Mouse (Mus musculus) neutrophil, adult 5-6 weeks (primary cell): ENCODE data around the gene Rcc2. TPM values are rescaled to one million over a fixed set of nuclear protein-coding genes. Genes with fewer than 3 reads are reported as not detected.
A peak's percentile ranks its signal among the peaks of the same experiment; 100 is the strongest.

Experiments
- ATAC-seq: fragments of 151-379, 151-347 bp; 2 replicates; pipeline ENCODE4 v1.8.0; 2017; ENCODE audit warnings: mild to moderate bottlenecking, moderate TSS enrichment; ENCODE audit not compliant: insufficient number of reproducible peaks, poor library complexity, low FRiP score, severe bottlenecking; ENCODE audit errors: extremely low read depth
- total RNA-seq: library from RNA; stranded (forward); fragments of 200-1000 nt; gene quantifications from 2 replicates; pipeline ENCODE4 v1.2.3, GENCODE M21; 2017

Rcc2 gene
- total RNA-seq, result 59.2 and 63.5 TPM in 2 replicates

- ATAC-seq, result no peak
Observed at GRCm38 (mm10) chr4:140700269-140701018, at the start of gene Rcc2. Gene Rcc2, plus strand, starts transcription at chr4:140700541.

- no peak for ATAC-seq
Observed at GRCm38 (mm10) chr4:140653835-140654583, 46.3 kb upstream of the Rcc2 start.

- no peak for ATAC-seq
Observed at GRCm38 (mm10) chr4:140654798-140655197, 45.5 kb upstream of the Rcc2 start.

- ATAC-seq, result no peak
Observed at GRCm38 (mm10) chr4:140656529-140656928, 43.8 kb upstream of the Rcc2 start.

DNA sequence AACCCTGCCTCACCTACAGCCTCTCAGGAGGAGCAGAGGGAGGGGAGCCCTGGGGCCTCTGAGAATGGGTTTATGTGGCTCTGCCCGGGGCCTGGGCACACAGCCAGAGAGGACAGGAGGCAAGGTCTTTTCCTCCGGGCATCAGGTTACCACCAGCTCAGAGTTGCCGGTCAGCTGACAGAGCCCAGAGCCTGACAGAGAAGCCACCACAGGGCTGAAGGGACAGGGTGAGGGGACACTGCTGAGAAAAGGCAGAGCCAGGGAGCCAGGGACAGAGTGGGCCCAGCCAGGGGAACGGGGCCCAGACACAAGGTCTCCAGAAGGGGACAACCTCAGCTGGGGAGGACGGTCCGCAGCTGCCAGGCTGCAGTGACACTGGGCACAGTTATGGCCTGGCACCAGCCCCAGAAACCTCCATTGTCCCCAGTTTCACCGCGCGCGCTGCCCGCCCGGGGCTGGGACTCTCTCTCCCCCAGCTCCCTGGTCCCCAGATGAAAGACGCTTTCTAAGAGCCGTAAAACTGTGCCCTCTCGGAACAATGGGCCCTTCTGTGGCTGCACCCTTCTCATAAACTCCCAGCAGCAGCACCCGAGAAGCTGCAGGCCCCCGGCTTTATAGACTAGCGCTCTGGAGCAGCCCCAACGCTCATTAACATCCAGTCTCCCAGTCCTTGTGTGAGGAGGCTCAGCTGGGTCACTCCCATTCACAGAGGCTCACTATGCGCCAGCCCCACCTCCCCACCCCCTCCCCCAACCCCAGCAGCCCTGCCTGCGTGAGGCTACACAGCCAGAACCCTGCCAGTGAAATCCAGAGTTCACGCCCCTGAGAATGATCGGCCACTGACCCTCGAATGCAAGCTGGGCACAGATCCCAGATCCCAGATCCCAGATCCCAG lies 42.4 kb upstream of the Rcc2 start:
- no peak for ATAC-seq

DNA sequence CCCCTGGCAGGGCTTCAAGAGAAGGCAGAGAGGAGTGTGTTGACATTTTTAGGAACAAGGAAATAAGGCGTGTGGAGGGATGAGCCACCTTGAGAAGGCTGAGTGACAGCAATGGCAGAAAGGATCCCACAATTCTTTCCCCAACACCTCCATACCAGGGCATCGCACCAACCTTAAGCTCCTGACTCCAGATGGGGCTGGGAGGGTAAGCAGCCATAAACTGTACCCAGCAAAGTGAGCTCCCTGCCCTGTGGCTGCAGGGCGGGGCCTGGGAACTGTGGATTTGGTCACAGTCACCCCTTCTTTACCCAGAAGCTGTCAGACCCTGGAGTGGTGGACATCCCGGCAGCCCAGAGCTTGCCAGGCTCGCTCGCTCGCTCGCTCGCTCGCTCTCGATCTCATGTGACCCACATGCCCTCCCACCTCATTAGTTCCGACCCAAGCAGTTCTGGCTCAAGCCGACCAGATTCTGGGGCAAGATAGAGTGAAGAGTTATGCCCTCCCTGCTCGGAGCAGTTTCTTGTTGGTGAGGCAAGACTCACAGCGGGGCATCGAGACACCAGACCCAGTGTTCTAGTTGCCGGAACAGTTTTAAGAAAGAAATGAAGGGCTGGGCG lies 38.8 kb upstream of the Rcc2 start:
- ATAC-seq, result no peak

DNA sequence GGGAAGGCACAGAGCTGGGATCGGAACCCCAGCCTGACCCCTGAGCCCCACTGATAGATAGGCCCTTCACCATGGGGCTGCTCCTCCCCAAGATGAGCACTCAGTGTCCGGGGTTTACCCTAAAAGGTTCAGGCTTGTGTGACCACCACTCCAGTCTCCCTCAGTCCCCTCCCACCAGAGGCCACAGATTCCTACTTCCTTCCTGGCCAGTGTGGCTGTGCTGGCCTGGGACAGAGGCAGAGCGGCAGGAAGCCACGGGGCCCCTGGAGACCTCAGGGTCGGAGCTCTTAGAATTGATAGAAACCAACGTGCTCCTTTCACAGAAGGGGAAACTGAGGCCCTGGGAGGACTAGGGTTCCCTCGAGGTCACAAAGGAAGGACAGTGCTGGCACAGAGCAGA lies 37.9 kb upstream of the Rcc2 start:
- no peak for ATAC-seq

GRCm38 (mm10) chr4:140662882-140663585 lies 37.3 kb upstream of the Rcc2 start:
- no peak for ATAC-seq

DNA sequence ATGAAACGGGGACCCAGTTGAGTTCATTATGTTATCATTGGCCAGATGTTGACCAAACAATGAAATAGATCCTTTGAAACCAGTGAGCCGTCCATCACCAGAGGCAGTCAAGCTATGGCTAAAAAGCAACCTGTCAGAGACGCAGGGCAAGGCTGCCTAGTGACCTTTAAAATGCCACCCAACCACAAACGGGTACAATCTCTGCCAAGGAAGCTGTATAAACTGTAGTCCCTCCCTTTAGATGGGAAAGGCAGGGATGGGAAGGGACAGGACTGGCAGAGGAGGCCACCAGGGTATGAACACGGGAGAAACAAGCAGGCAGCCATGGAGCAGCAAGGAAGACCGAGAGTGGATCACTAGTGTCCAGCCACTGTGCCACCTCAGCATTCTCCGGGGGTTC lies 35.3 kb upstream of the Rcc2 start:
- ATAC-seq, result no peak

DNA sequence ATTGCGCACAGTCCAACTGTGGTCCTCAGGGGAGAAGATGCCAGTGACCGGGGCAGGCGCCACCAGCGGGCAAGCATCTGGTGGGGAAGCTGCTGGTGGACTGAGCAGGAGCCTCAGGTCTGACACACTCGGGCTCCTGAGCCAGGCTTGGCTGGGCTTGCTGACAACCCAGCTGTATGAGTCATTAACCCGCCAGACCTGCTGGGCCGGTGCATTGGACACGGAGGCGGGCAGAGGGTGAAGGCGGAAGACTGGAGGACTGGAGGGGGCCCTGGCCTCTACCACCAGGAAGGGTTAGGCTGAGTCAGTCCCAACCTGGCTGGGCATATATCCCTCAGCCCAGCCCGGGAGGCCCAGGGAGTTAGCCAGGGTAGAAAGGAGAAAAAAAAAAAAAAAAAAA lies 34.6 kb upstream of the Rcc2 start, which contains the start of gene Arhgef10l:
Arhgef10l (minus strand) TSS at position 253 of the 400 bp plus-strand sequence.
- no peak for ATAC-seq

- ATAC-seq, result no peak
Observed at GRCm38 (mm10) chr4:140667802-140668201, 32.5 kb upstream of the Rcc2 start.

DNA sequence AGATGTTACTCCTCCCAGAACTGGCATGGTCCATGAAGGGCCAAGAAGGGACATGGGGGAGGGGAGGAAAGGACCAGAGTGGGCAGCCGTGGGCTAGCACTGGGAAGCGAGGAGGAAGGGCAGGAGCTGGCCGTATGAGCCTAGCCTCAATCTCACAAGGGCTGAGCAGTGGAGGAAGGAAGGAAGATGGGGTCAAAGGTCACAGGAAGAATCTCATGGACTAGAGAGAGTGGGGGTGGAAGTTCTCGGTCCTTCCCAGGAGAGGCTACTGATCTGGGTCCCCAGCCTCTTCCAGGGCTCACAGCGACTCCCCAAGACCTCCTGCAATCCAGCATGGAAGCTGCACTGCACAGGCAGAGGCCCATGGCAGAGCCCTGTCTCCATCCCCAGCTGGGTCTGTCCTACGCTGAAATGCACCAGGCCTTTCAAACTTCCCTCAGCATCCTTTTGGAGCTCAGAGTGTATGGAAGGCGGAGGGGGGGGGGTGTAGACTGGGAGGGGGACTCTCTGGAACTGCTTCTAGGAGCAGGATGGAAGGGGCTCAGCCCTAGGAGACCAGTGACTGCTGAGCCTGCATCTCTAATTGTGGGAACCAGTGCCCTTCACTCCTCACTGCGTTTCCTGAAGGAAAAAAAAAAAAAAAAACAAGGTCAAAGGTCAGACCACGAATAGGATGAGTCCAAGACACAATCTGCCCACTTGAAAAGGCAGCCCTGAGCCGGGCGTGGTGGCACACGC lies 26.6 kb upstream of the Rcc2 start:
- ATAC-seq, result no peak

DNA sequence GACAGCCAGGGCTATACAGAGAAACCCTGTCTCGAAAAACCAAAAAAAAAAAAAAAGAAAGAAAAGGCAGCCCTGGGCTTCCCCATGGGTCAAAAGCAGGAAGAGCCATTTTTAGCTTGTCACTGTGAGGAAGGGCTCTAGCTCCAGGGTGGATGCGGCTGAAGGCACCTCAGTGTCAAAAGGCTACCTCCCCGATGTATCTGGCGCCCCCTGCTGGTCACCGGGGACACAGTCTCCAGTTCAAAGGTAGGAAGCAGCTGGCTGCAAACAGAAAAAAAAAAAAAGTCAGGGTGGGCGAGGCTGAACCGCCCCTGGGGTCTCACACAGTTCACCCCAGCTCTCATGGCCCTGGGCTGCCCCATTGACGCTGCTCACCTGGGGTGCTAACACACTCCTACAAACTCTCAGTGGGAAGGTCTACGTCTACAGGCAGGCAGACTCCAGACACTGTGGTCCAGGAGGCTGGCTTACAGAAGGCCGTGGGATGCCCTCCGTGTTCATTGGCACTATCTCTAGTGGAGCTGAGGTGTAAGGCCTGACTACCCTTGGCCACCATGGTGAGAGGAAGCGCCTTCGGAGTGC lies 25.9 kb upstream of the Rcc2 start:
- ATAC-seq, result peak; percentile 76

DNA sequence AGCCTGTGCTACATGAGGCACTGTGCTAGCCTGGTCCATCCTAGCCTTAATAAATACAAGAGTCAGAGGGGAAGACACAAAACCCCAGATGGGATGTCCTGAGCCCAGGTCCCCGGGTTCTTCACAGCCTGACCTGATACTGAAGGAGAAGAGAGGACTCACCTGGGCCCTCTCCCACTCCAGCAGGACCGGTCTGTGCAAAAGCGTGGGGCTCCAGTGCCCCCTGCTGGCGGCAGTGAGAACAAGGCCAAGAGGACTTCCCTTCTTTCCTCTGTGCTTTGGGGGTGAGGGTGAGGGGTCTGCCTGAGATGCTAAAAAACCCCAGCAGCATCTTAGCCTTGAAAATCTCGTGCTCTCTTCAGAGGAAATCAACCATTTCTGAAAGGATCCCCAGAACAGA lies 21.3 kb upstream of the Rcc2 start:
- no peak for ATAC-seq

DNA sequence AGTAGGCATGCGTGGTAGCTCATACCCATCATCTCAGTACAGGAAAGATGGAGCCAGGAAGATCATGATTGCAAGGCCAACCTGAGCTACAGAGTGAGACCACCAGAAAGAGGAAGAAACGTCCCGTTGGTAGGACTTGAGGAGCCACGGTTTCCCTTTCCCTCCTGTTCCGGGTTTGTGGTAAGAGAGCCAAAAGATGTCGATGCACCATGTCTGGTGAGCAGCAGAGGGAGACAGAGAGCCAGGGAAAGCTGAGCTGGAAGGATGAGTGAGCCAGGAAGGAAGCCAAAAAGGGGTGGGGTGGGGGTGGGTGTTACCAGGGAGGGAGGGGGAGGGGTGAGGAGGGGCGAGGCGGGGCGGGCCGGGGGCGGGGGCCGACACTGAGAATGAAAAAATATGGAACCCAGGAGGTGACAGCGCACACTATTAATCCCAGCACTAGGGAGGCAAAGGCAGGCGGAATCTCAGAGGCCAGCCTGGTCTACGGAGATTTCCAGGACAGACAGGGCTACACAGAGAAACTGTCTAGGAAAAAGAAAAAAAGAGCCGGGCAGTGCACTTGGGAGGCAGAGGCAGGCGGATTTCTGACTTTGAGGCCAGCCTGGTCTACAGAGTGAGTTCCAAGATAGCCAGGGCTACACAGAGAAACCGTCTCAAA lies 20.5 kb upstream of the Rcc2 start:
- ATAC-seq, result peak; percentile 77; the same call in 1 of the 2 replicates

DNA sequence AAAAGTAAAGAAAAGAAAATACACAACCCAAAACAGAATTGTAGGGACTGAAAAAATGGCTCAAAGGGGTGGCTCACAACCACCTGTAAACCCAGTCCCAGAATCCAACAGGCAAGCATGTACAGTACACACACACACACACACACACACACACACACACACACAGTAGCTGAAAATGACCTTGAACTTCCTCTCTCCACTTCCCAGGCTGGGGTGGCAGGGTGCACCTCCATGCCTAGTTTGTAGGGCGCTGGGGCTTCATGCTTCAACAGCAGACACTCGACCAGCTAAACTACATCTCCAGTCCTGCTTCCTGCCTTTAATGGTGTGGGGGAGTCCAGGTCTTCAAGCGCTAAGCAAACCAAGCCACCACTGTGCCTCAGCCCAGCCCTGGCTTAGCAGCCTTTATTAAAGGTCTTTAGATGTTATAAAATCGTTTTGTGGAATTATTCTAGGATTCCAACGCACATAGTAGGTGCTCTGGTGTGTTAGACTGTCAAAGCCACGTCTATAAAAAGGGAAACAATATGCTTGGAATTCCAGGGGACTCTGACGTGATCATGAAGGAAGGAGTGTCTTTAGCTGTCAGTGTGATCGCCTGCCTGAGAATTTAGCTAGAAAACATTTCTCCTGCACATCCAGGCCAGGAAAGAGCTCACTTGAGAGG lies 19.5 kb upstream of the Rcc2 start:
- no peak for ATAC-seq
